In the genomic region with DNA sequence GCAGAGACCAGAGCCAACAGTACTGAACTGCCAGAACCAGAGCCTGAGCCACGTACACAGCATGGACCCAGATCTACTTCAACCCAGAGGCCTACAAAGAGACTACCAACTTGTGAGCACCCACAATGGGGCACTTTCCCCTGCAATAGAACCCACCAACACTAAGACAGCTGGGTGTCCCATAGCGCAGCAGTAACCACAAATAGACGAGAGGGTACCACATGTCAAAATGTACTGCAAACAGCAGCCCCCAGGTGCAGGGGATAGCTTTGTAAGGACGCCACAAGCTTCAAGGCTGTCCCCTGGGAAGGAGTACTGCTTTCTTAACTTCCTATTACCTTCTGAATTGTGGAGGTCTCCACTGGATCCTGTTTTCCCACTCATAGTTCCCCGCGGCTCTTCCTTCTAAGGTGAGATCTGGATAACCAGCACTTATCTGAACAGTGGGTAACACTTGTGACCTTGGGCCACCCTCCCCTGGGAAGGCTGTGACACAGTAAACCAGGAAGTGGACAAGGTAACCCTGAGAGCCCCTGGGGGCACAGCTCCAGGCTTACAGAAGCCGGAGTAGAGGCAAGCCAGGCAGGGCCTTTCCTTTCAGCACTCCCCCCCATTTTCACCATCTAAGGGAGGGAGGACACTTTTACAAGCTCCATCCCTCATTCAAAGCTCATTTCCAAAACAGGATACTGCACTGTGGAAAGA, we compare ENCODE assay signal across 8 mouse cellular contexts. TPM values are rescaled to one million over a fixed set of nuclear protein-coding genes. Genes with fewer than 3 reads are reported as not detected.
DNase-seq lines count a peak whose midpoint lies in the region; ATAC-seq and TF ChIP-seq lines count a peak whose summit lies in the region.

No protein-coding gene starts in this region.

- no peak for TF ChIP-seq CTCF in gastrocnemius, adult 2 months (IDR thresholded peaks at IDR 0.05)

- H3K27ac ChIP-seq in gastrocnemius, adult 2 months = peak overlapping the region; percentile 94
- H3K27ac ChIP-seq in hindbrain, embryonic 11.5 days (ENCODE audit: low read depth, low read length) = no peak overlapping the region
- H3K27ac ChIP-seq in midbrain, embryonic 13.5 days = no peak overlapping the region

- DNase-seq in gastrocnemius, adult 2 months = no peak
- no peak for DNase-seq in gastrocnemius, postnatal 25 days
- peak; percentile 31 for DNase-seq in ES-CJ7 (ENCODE audit: low read depth, low spot score)
- no peak for DNase-seq in hindbrain, embryonic 11.5 days (ENCODE audit: low spot score)
- DNase-seq in layer of hippocampus, adult 8-10 months (ENCODE audit: low spot score in 2 of 2) = no peak
- DNase-seq in cerebellum, postnatal 4 days (ENCODE audit: low spot score in 2 of 2) = no peak
- no peak for DNase-seq in spleen, postnatal 14 days (ENCODE audit: low spot score in 2 of 2)

- peaks cover 20% of the 10 kb centered on the region for H3K4me1 ChIP-seq in hindbrain, embryonic 11.5 days (replicated peaks; ENCODE audit: control insufficient read depth, insufficient read depth, low read length)
- H3K4me1 ChIP-seq in midbrain, embryonic 13.5 days (replicated peaks) = peaks cover 67% of the 10 kb centered on the region

- intact Hi-C loops in gastrocnemius, adult 2 months (cut with DNase I) = no loop called here

- no peak for ATAC-seq in hindbrain, embryonic 11.5 days (ENCODE audit: low FRiP score)
- ATAC-seq in midbrain, embryonic 13.5 days = no peak

- peak overlapping the region; percentile 87 for H3K4me2 ChIP-seq in hindbrain, embryonic 11.5 days (replicated peaks; ENCODE audit: low read depth, low read length)
- peak overlapping the region; percentile 98 for H3K4me2 ChIP-seq in midbrain, embryonic 13.5 days (replicated peaks)

- WGBS in hindbrain, embryonic 11.5 days = 76% methylated on average over 7 of the region's 7 CpGs
- WGBS in midbrain, embryonic 13.5 days = 71% methylated on average over 7 of the region's 7 CpGs

- H3K9me3 ChIP-seq in hindbrain, embryonic 11.5 days (ENCODE audit: control insufficient read depth, low read length) = no peaks in the 10 kb centered on the region
- no peaks in the 10 kb centered on the region for H3K9me3 ChIP-seq in midbrain, embryonic 13.5 days

- no peaks in the 10 kb centered on the region for H3K27me3 ChIP-seq in hindbrain, embryonic 11.5 days (ENCODE audit: control insufficient read depth, insufficient read depth, low read length)
- no peaks in the 10 kb centered on the region for H3K27me3 ChIP-seq in midbrain, embryonic 13.5 days

- no peaks in the 10 kb centered on the region for H3K36me3 ChIP-seq in hindbrain, embryonic 11.5 days (ENCODE audit: control insufficient read depth, insufficient read depth, low read length)
- H3K36me3 ChIP-seq in midbrain, embryonic 13.5 days = 0 out of 2 replicates have a peak, but pooled peaks cover 4% of the 10 kb centered on the region

- peak overlapping the region; percentile 99; the same call in 1 of the 2 replicates for H3K9ac ChIP-seq in hindbrain, embryonic 11.5 days (ENCODE audit: low read depth, low read length)
- H3K9ac ChIP-seq in midbrain, embryonic 13.5 days (replicated peaks) = peak overlapping the region; percentile 98

- peak overlapping the region; percentile 79 for H3K4me3 ChIP-seq in gastrocnemius, adult 2 months
- H3K4me3 ChIP-seq in hindbrain, embryonic 11.5 days (ENCODE audit: low read depth, low read length) = peak overlapping the region; percentile 98
- peak overlapping the region; percentile 100 for H3K4me3 ChIP-seq in midbrain, embryonic 13.5 days (replicated peaks)

RNA-seq across cellular contexts. Expression of a gene that starts 31.1 kb away (rescaled TPM):
- 1 to 10 TPM in 1 of 2 experiments, under 1 TPM in 1; 0.61 to 1.0 TPM for total RNA-seq in gastrocnemius, adult 2 months (2021)
- 1 to 10 TPM in 1 of 2 experiments, under 1 TPM in 1; 0.74 to 1.3 TPM for total RNA-seq in gastrocnemius, postnatal 25 days (2021)
- 15.0 and 17.3 TPM in 2 replicates for polyA plus RNA-seq in hindbrain, embryonic 11.5 days (2014; fragmentation: Nextera tagmentation; extraction: Ambion mirVana)
- polyA plus RNA-seq in midbrain, embryonic 13.5 days (2015; fragmentation: Nextera tagmentation; extraction: Ambion mirVana) = 27.9 and 29.0 TPM in 2 replicates
- 10 to 100 TPM; 23.5 to 28.6 (median 27.9) TPM for total RNA-seq in layer of hippocampus, adult 8-10 months (2022)

RNA-seq across cellular contexts. Expression of a gene that starts 34.2 kb away (rescaled TPM):
- total RNA-seq in gastrocnemius, adult 2 months (2021) = 10 to 100 TPM; 20.8 to 32.2 TPM
- 10 to 100 TPM; 20.5 to 25.1 TPM for total RNA-seq in gastrocnemius, postnatal 25 days (2021)
- polyA plus RNA-seq in hindbrain, embryonic 11.5 days (2014; fragmentation: Nextera tagmentation; extraction: Ambion mirVana) = 160 and 161 TPM in 2 replicates
- polyA plus RNA-seq in midbrain, embryonic 13.5 days (2015; fragmentation: Nextera tagmentation; extraction: Ambion mirVana) = 145 and 153 TPM in 2 replicates
- 10 to 100 TPM; 40.6 to 47.9 (median 46.6) TPM for total RNA-seq in layer of hippocampus, adult 8-10 months (2022)

RNA-seq across cellular contexts. Expression of a gene that starts 41.7 kb away (rescaled TPM):
- total RNA-seq in gastrocnemius, adult 2 months (2021) = 10 to 100 TPM; 18.8 to 21.3 TPM
- 10 to 100 TPM; 15.4 to 18.3 TPM for total RNA-seq in gastrocnemius, postnatal 25 days (2021)
- polyA plus RNA-seq in hindbrain, embryonic 11.5 days (2014; fragmentation: Nextera tagmentation; extraction: Ambion mirVana) = 58.6 and 62.5 TPM in 2 replicates
- polyA plus RNA-seq in midbrain, embryonic 13.5 days (2015; fragmentation: Nextera tagmentation; extraction: Ambion mirVana) = 46.6 and 49.1 TPM in 2 replicates
- 10 to 100 TPM; 25.7 to 29.8 (median 27.9) TPM for total RNA-seq in layer of hippocampus, adult 8-10 months (2022)

RNA-seq across cellular contexts. Expression of a gene that starts 46.4 kb away (rescaled TPM):
- total RNA-seq in gastrocnemius, adult 2 months (2021) = 1 to 10 TPM; 2.0 to 4.3 TPM
- total RNA-seq in gastrocnemius, postnatal 25 days (2021) = 1 to 10 TPM; 2.4 to 4.4 TPM
- polyA plus RNA-seq in hindbrain, embryonic 11.5 days (2014; fragmentation: Nextera tagmentation; extraction: Ambion mirVana) = 12.9 and 14.9 TPM in 2 replicates
- 12.7 and 15.4 TPM in 2 replicates for polyA plus RNA-seq in midbrain, embryonic 13.5 days (2015; fragmentation: Nextera tagmentation; extraction: Ambion mirVana)
- total RNA-seq in layer of hippocampus, adult 8-10 months (2022) = 10 to 100 TPM in 3 of 4 experiments, 1 to 10 TPM in 1; 9.1 to 12.9 (median 11.8) TPM

Comparison
In these comparisons a context has a peak if more than half of its experiments do, and no peak if none do; other contexts are left out.
1. RNA of a gene that starts 31.1 kb away (total RNA-seq): 23.5 to 28.6 TPM in layer of hippocampus, adult 8-10 months; 0.74 to 1.3 TPM in gastrocnemius, postnatal 25 days and 0.61 to 1.0 TPM in gastrocnemius, adult 2 months; every median in the first group is over 10 times any median in the second.
2. Peak in every context shown above with its lines, with median percentiles within 50 percentile points of each other: H3K4me3 ChIP-seq.